10 mouse cellular contexts compared by ENCODE assay signal in genomic region chr2:48563636-48564035, GRCm38 (mm10).
"Had no signal": no experiment of that assay in that cellular context is flagged by ENCODE, and none has a peak within 500 bp of the region (broad histone marks: within the 10 kb centered on the region; RNA-seq: fewer than 3 reads in every experiment).

No protein-coding gene starts in this region.

- H3K36me3 ChIP-seq: liver, embryonic 13.5 days had no signal

- H3K4me3 ChIP-seq: liver, embryonic 13.5 days had no signal

- H3K9me3 ChIP-seq: liver, embryonic 13.5 days had no signal

- DNase-seq: kidney, adult 18-20 months; kidney, adult 9 months; kidney, postnatal 14 days; liver, embryonic 13.5 days; lung, adult 2 months; lung, postnatal 14 days; midbrain, embryonic 14.5 days; right cerebral cortex, adult 18-20 months; thymus, postnatal 25 days had no signal

- H3K27ac ChIP-seq: liver, embryonic 13.5 days had no signal

- H3K4me2 ChIP-seq: liver, embryonic 13.5 days; midbrain, embryonic 11.5 days had no signal

- H3K4me1 ChIP-seq: liver, embryonic 13.5 days had no signal

- H3K9ac ChIP-seq: liver, embryonic 13.5 days had no signal

- H3K27me3 ChIP-seq: liver, embryonic 13.5 days had no signal
